Mouse (Mus musculus) cerebellum, postnatal 14 days (tissue): ENCODE data around the gene Irgm1.
"Not testable (repeated sequence)": the region's sequence is repeated elsewhere in the genome, so short reads cannot be mapped to it uniquely, and the experiment has no call there.

Source experiments
- DNase-seq, 2 experiments: peaks; one replicate each; pipeline ENCODE4 v3.0.0; 2021; ENCODE audit warnings: mixed read lengths in 2 of 2

Gene Irgm1

GRCm38 (mm10) chr11:48853474-48854180 is 17.9 kb downstream of the Irgm1 start:
- DNase-seq = peak; percentile 92 to 95

GRCm38 (mm10) chr11:48852624-48853473 is 18.6 kb downstream of the Irgm1 start:
- DNase-seq = no peak

GRCm38 (mm10) chr11:48852190-48852589 is 19.3 kb downstream of the Irgm1 start:
- no peak for DNase-seq

GRCm38 (mm10) chr11:48851270-48851995 is 20.1 kb downstream of the Irgm1 start:
- no peak for DNase-seq

GRCm38 (mm10) chr11:48850240-48850639 is 21.2 kb downstream of the Irgm1 start:
- no peak for DNase-seq

GRCm38 (mm10) chr11:48846881-48847280 is 24.6 kb downstream of the Irgm1 start:
- no peak for DNase-seq

GRCm38 (mm10) chr11:48846362-48846761 is 25.1 kb downstream of the Irgm1 start:
- DNase-seq = not testable (repeated sequence)

- DNase-seq = no peak
Measured at GRCm38 (mm10) chr11:48845244-48845815, 26.2 kb downstream of the Irgm1 start.

- DNase-seq = no peak
Measured at GRCm38 (mm10) chr11:48844309-48844708, 27.2 kb downstream of the Irgm1 start.

- DNase-seq = no peak
Measured at GRCm38 (mm10) chr11:48843202-48843601, 28.3 kb downstream of the Irgm1 start.

GRCm38 (mm10) chr11:48842378-48842792 is 29.1 kb downstream of the Irgm1 start:
- DNase-seq = no peak

GRCm38 (mm10) chr11:48841213-48841612 is 30.3 kb downstream of the Irgm1 start:
- DNase-seq = no peak

GRCm38 (mm10) chr11:48840805-48841204 is 30.7 kb downstream of the Irgm1 start:
- no peak for DNase-seq

GRCm38 (mm10) chr11:48838879-48839680 is 32.4 kb downstream of the Irgm1 start:
- no peak for DNase-seq

GRCm38 (mm10) chr11:48838181-48838797 is 33.2 kb downstream of the Irgm1 start:
- DNase-seq = peak in 1 of 2 experiments; percentile 41

- peak; percentile 68 to 73 for DNase-seq
Measured at GRCm38 (mm10) chr11:48837310-48838180, 33.9 kb downstream of the Irgm1 start.

GRCm38 (mm10) chr11:48836990-48837309 is 34.5 kb downstream of the Irgm1 start:
- no peak for DNase-seq

- no peak for DNase-seq
Measured at GRCm38 (mm10) chr11:48835923-48836322, 35.6 kb downstream of the Irgm1 start.

- DNase-seq = peak; percentile 93 to 96
Measured at GRCm38 (mm10) chr11:48833731-48834639, 37.5 kb downstream of the Irgm1 start.
